Mouse (Mus musculus): ENCODE data around the gene Prkacb. TPM values are rescaled to one million over a fixed set of nuclear protein-coding genes. Genes with fewer than 3 reads are reported as not detected.

Gene Prkacb
- polyA plus RNA-seq, 1 experiment from 2014 or later = 131 TPM

- ATAC-seq (no peak), DNase-seq (ENCODE audit: low read depth, low spot score) (no peak)
- ChIA-PET CTCF (interaction anchor here (1.2 kb wide), 1 partner anchor 11 kb away, joined by 3 read pairs; no protein-coding TSS in a partner anchor), POLR2A (no interaction called here)
- no peaks in the 10 kb centered on the region for H3K27me3 ChIP-seq
- TF ChIP-seq CTCF (IDR thresholded peaks at IDR 0.05) = no peak
- in situ Hi-C loops (cut with MboI; ENCODE audit: low pct_unique_long_range_greater_than_20kb) = loop anchor here (25.0 kb wide), 1 partner anchor 173 kb away; the partner anchor contains the start of gene Uox
Measured at GRCm38 (mm10) chr3:146735657-146736056, 77.1 kb downstream of the Prkacb start.

DNA sequence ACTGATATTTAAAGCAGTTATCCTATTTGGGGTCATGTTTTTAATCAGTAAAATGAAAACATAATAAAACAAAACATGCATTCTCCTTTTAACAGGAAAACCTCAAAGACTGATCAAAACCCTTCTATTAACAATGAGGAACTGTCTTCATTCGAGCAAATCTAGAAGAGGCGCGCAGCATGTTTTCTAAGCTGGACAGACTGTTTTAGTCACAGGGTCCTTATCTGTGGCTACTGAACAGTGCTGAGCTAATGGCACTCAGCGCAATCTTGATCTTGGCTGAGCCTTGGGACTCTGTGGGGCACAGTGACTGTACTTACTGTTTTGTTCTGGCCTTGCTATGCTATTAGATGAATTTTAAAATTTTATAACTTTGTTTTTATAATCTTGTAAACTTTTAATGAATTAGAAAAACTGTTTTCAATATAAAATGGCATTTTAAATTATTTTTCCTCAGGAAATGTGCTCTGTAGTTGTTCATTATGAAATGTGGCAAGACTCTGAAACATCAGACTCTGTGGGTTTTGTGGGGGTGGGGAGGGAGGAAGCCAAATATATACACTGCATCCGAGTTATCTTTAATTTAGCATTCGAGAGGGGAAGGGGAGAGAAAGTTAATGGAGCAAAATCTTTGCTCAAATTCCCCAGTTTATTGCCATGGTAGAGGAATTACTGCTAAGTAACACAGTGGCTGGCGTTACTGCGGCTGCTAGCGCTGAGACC lies 77.7 kb downstream of the Prkacb start:
- no peak for ATAC-seq
- in situ Hi-C loops (cut with MboI; ENCODE audit: low pct_unique_long_range_greater_than_20kb) = loop anchor here (25.0 kb wide), 1 partner anchor 173 kb away; the partner anchor contains the start of gene Uox
- CTCF ChIA-PET = interaction anchor here (1.3 to 3.9 kb wide), 2 partner anchors 13 to 16 kb away, joined by 6 to 10 read pairs; no protein-coding TSS in a partner anchor

GRCm38 (mm10) chr3:146731499-146731898 lies 81.3 kb downstream of the Prkacb start:
- no peak for TF ChIP-seq CTCF (IDR thresholded peaks at IDR 0.05)
- in situ Hi-C loops (cut with MboI; ENCODE audit: low pct_unique_long_range_greater_than_20kb) = loop anchor here (25.0 kb wide), 1 partner anchor 169 kb away; the partner anchor contains the start of gene Uox
- no peak for ATAC-seq
- no peaks in the 10 kb centered on the region for H3K27me3 ChIP-seq
- POLR2A ChIA-PET = no interaction called here
- no peak for DNase-seq (ENCODE audit: low read depth, low spot score)
- CTCF ChIA-PET = interaction anchor here (1.4 to 3.9 kb wide), 4 partner anchors 12 to 215 kb away, joined by 3 to 10 read pairs (median 4); no protein-coding TSS in a partner anchor

More for the DNA sequence above, 77.7 kb downstream of the Prkacb start:
- POLR2A ChIA-PET = interaction anchor here (1.0 kb wide), 1 partner anchor 11 kb away, joined by 3 read pairs; no protein-coding TSS in a partner anchor
- TF ChIP-seq CTCF (IDR thresholded peaks at IDR 0.05) = no peak
- DNase-seq (ENCODE audit: low read depth, low spot score) = no peak
- no peaks in the 10 kb centered on the region for H3K27me3 ChIP-seq

- ChIA-PET POLR2A (no interaction called here), CTCF (interaction anchor here (0.9 to 1.5 kb wide), 3 partner anchors 10 to 159 kb away, joined by 3 to 6 read pairs (median 3); no protein-coding TSS in a partner anchor)
- DNase-seq (ENCODE audit: low read depth, low spot score) = no peak
- in situ Hi-C loops (cut with MboI; ENCODE audit: low pct_unique_long_range_greater_than_20kb) = no loop called here
- ATAC-seq = no peak
- no peaks in the 10 kb centered on the region for H3K27me3 ChIP-seq
- TF ChIP-seq CTCF (IDR thresholded peaks at IDR 0.05) = no peak
Measured at GRCm38 (mm10) chr3:146723037-146723436, 89.8 kb downstream of the Prkacb start.

DNA sequence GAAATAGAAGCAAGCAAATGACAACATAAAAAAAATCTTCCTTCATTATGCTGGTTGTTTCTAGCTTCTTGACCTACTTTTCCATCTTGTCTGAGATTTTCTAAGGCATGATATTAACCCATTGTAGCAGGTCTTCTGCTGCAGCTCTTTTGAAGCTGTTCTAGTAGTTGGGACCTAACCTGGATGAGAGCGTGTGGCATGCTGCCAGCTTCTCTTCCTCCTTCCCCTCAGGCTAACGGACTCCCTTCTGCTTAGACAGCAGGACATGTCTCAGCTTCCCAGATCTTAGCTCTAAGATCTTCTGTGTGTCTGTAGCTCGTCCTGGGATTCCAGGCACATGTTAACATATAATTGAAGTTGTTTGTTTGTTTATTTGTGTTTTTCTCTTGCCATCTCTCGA lies 93.1 kb downstream of the Prkacb start:
- H3K27me3 ChIP-seq = no peaks in the 10 kb centered on the region
- TF ChIP-seq CTCF (IDR thresholded peaks at IDR 0.05) = no peak
- in situ Hi-C loops (cut with MboI; ENCODE audit: low pct_unique_long_range_greater_than_20kb) = no loop called here
- ATAC-seq (no peak), DNase-seq (ENCODE audit: low read depth, low spot score) (no peak)
- CTCF ChIA-PET = interaction anchor here (1.1 to 1.8 kb wide), 3 partner anchors 12 to 17 kb away, joined by 3 to 10 read pairs (median 3); no protein-coding TSS in a partner anchor
- POLR2A ChIA-PET = no interaction called here

DNA sequence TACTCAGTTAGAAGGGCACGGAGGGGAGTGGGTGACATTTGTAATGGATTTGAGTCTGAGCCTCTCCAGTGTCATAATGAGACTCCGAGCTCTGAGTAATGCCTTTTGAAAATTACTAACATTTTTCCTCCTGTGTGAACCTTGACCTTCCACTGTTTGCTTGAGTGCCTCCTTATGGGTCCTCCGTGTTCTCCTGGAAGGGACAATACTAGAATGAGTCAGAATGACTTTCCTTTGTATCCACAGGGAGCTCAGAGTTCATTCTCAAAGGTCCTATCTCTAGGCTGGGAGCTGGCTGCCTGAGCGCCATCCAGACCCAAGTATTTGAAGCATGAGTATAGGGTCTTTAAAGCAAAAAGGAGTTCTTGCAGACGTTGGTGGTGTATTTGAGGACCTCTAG lies 94.5 kb downstream of the Prkacb start:
- in situ Hi-C loops (cut with MboI; ENCODE audit: low pct_unique_long_range_greater_than_20kb) = no loop called here
- DNase-seq (ENCODE audit: low read depth, low spot score) = no peak
- H3K27me3 ChIP-seq = no peaks in the 10 kb centered on the region
- ChIA-PET CTCF (no interaction called here), POLR2A (no interaction called here)
- peak; percentile 9 for ATAC-seq
- TF ChIP-seq CTCF (IDR thresholded peaks at IDR 0.05) = no peak

DNA sequence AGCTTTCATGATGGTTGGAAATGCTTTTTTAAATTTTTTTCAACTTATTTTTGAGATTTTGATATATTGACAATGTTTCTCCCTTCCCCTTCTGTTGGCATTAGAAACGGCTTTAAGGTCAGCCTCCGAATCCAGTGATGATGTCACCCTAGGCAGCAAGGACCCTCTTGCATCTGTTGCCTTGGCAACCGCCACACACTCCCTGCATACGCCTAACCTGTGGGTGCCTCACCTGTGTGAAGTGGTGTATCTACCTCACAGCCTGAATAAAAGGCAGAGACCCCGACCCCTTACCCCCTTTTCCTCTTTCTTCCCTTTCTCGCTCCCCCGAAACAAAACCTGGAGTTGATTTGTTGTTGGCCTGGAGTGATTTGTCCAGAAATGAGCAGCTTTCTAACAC lies 100.5 kb downstream of the Prkacb start:
- H3K27me3 ChIP-seq = no peaks in the 10 kb centered on the region
- DNase-seq (ENCODE audit: low read depth, low spot score) (no peak), ATAC-seq (no peak)
- TF ChIP-seq CTCF (IDR thresholded peaks at IDR 0.05) = no peak
- ChIA-PET CTCF (interaction anchor here (1.1 to 1.4 kb wide), 5 partner anchors 11 to 113 kb away, joined by 3 read pairs; no protein-coding TSS in a partner anchor), POLR2A (no interaction called here)
- in situ Hi-C loops (cut with MboI; ENCODE audit: low pct_unique_long_range_greater_than_20kb) = no loop called here

DNA sequence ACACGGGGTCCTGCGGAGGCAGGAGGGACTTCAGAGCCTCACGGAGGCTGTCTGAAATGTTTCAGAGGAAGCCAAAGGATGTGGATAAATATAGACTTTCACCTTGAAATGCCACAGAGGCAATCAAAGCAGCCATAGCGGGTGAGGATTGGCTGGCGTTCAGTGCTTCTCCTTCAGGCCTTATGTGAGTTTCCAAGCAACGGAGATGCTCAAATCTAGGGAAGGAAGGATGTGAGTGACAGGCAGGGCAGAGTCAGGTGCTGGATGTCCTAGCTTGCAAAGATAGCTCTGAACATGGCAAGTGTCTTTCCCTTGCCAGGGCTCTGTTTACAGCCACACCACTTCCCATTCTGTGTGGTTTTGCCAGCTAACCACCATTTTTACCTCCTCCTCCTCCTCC lies 101.2 kb downstream of the Prkacb start:
- POLR2A ChIA-PET = no interaction called here
- ATAC-seq = no peak
- H3K27me3 ChIP-seq = no peaks in the 10 kb centered on the region

DNA sequence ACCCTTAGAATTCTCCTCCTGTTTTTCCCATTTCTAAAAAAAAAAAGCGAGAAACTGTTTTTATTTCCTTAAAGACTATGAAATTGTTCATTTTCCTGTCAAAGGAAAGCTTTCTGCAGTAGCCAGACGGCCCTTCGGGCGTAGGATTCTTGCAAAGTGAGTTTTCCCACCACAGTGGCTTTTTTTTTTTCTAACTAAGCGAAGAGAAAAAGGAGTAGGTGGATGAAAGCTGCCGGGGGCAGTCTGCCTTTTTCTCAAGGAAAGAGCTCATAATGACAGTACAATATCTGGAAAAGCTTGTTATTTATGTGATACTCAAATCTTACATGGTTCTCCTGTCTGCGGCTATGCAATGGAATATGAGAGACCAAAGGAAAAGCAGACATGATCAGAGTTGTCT lies 101.7 kb downstream of the Prkacb start:
- no peak for ATAC-seq
- no peak for DNase-seq (ENCODE audit: low read depth, low spot score)
- in situ Hi-C loops (cut with MboI; ENCODE audit: low pct_unique_long_range_greater_than_20kb) = no loop called here
- ChIA-PET POLR2A (no interaction called here), CTCF (interaction anchor here (1.0 to 1.3 kb wide), 3 partner anchors 10 to 98 kb away, joined by 3 read pairs; no protein-coding TSS in a partner anchor)
- H3K27me3 ChIP-seq = no peaks in the 10 kb centered on the region
- no peak for TF ChIP-seq CTCF (IDR thresholded peaks at IDR 0.05)

More for the DNA sequence above, 101.2 kb downstream of the Prkacb start:
- in situ Hi-C loops (cut with MboI; ENCODE audit: low pct_unique_long_range_greater_than_20kb) = no loop called here
- CTCF ChIA-PET = interaction anchor here (1.0 to 1.3 kb wide), 3 partner anchors 9 to 98 kb away, joined by 3 read pairs; no protein-coding TSS in a partner anchor
- TF ChIP-seq CTCF (IDR thresholded peaks at IDR 0.05) = no peak
- no peak for DNase-seq (ENCODE audit: low read depth, low spot score)

- ChIA-PET CTCF (interaction anchor here (1.4 kb wide), 1 partner anchor 30 kb away, joined by 3 read pairs; no protein-coding TSS in a partner anchor), POLR2A (interaction anchor here (0.6 kb wide), 1 partner anchor 169 kb away, joined by 7 read pairs; no protein-coding TSS in a partner anchor)
- H3K27me3 ChIP-seq = no peaks in the 10 kb centered on the region
- TF ChIP-seq CTCF (IDR thresholded peaks at IDR 0.05) = no peak
- DNase-seq (ENCODE audit: low read depth, low spot score) = no peak
- in situ Hi-C loops (cut with MboI; ENCODE audit: low pct_unique_long_range_greater_than_20kb) = no loop called here
- ATAC-seq = peak; percentile 58
Measured at GRCm38 (mm10) chr3:146709086-146709485, 103.7 kb downstream of the Prkacb start.

DNA sequence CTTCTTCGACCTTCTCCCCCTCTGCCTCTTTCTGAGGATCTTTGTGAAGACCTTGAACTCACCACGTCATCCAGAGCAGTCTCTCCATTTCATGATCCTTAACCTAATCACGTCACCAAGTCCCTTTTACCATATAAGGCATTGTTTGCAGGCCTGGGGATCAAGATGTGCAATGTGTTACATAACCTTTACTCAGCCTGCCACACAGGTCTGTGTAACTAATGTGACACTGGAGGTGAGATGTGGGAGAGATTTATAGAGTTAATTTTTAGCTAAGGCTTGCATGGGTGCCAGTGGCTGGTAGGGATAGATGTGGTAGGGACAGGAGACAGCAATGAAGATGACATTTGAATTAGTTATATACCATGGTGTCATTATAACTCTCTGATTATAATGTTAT lies 104.4 kb downstream of the Prkacb start:
- TF ChIP-seq CTCF (IDR thresholded peaks at IDR 0.05) = no peak
- POLR2A ChIA-PET = no interaction called here

More for the DNA sequence above, 104.4 kb downstream of the Prkacb start:
- no peaks in the 10 kb centered on the region for H3K27me3 ChIP-seq
- ATAC-seq (no peak), DNase-seq (ENCODE audit: low read depth, low spot score) (no peak)
- CTCF ChIA-PET = interaction anchor here (1.2 to 1.4 kb wide), 2 partner anchors 11 to 30 kb away, joined by 3 read pairs; no protein-coding TSS in a partner anchor
- in situ Hi-C loops (cut with MboI; ENCODE audit: low pct_unique_long_range_greater_than_20kb) = no loop called here
